Comparison of ENCODE assay signal across 7 mouse cellular contexts in the genomic region with DNA sequence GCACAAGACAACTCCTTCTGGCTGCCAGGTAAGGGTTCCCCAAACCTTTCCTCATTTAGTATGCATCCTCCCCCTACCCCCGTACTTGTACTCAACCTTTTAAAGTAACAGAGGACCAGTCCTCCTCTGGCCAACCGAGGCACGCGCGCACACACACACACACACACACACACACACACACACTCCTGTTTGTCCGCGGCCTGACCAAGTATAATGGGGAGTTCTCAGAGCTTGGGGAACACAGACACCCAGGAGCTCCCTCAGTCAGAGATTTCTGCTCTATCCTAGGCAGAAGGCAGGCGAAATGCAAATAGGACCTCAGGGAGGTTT. TPM values are rescaled to one million over a fixed set of nuclear protein-coding genes. Genes with fewer than 3 reads are reported as not detected.
DNase-seq lines count a peak whose midpoint lies in the region; ATAC-seq and TF ChIP-seq lines count a peak whose summit lies in the region.

No protein-coding gene starts in this region.

- H3K27ac ChIP-seq in forebrain, embryonic 13.5 days: no peak overlapping the region
- peak overlapping the region; percentile 96 for H3K27ac ChIP-seq in limb, embryonic 12.5 days
- no peak overlapping the region for H3K27ac ChIP-seq in small intestine, adult 2 months (ENCODE audit: insufficient read depth, low read depth, low read length)

- 44% methylated on average over 8 of the region's 8 CpGs for WGBS in lung, adult 2 months
- WGBS in forebrain, embryonic 13.5 days: 9% methylated on average over 8 of the region's 8 CpGs
- 9% methylated on average over 8 of the region's 8 CpGs for WGBS in limb, embryonic 12.5 days
- 31% methylated on average over 8 of the region's 8 CpGs for WGBS in small intestine, adult 2 months

- no peaks in the 10 kb centered on the region; the same call in 1 of the 2 replicates for H3K4me1 ChIP-seq in lung, adult 2 months (ENCODE audit: control insufficient read depth, insufficient read depth, low read length)
- H3K4me1 ChIP-seq in forebrain, embryonic 13.5 days: peaks cover 13% of the 10 kb centered on the region; the same call in 1 of the 2 replicates
- H3K4me1 ChIP-seq in limb, embryonic 12.5 days (replicated peaks): peaks cover 32% of the 10 kb centered on the region
- no peaks in the 10 kb centered on the region; the same call in 1 of the 2 replicates for H3K4me1 ChIP-seq in small intestine, adult 2 months (ENCODE audit: control insufficient read depth, insufficient read depth, insufficient read length, low read length)

- H3K4me2 ChIP-seq in forebrain, embryonic 13.5 days: peak overlapping the region; percentile 93
- peak overlapping the region; percentile 93 for H3K4me2 ChIP-seq in limb, embryonic 12.5 days

- H3K9ac ChIP-seq in forebrain, embryonic 13.5 days: peak overlapping the region; percentile 73; the same call in 1 of the 2 replicates
- H3K9ac ChIP-seq in limb, embryonic 12.5 days (replicated peaks): peak overlapping the region; percentile 87

- TF ChIP-seq CTCF in lung, adult 2 months (IDR thresholded peaks at IDR 0.05; ENCODE audit: insufficient read depth, low read length): no peak
- TF ChIP-seq CTCF in small intestine, adult 2 months (IDR thresholded peaks at IDR 0.05; ENCODE audit: extremely low read depth, insufficient read length, insufficient replicate concordance, low read depth, low read length): no peak

- H3K36me3 ChIP-seq in forebrain, embryonic 13.5 days (ENCODE audit: poor library complexity, severe bottlenecking): no peaks in the 10 kb centered on the region
- no peaks in the 10 kb centered on the region for H3K36me3 ChIP-seq in limb, embryonic 12.5 days
- H3K36me3 ChIP-seq in small intestine, adult 2 months (ENCODE audit: control insufficient read depth, insufficient read depth, low read length): no peaks in the 10 kb centered on the region

- peak overlapping the region; percentile 5 for H3K4me3 ChIP-seq in lung, adult 2 months (replicated peaks; ENCODE audit: extremely low read depth, low read depth, low read length)
- H3K4me3 ChIP-seq in forebrain, embryonic 13.5 days: peak overlapping the region; percentile 47
- H3K4me3 ChIP-seq in limb, embryonic 12.5 days (replicated peaks): peak overlapping the region; percentile 55
- H3K4me3 ChIP-seq in small intestine, adult 2 months (ENCODE audit: low read depth, low read length): peak overlapping the region; percentile 55; the same call in 1 of the 2 replicates

- no peaks in the 10 kb centered on the region for H3K9me3 ChIP-seq in forebrain, embryonic 13.5 days (replicated peaks)
- H3K9me3 ChIP-seq in limb, embryonic 12.5 days: no peaks in the 10 kb centered on the region

- 0 out of 2 replicates have a peak, but pooled peaks have one; percentile 13 for ATAC-seq in forebrain, embryonic 13.5 days
- no peak for ATAC-seq in limb, embryonic 12.5 days (ENCODE audit: insufficient number of reproducible peaks, insufficient read depth, low FRiP score, low TSS enrichment, low read depth)

- TF ChIP-seq POLR2A in lung, adult 2 months (IDR thresholded peaks at IDR 0.05; ENCODE audit: borderline replicate concordance, extremely low read depth, low read depth, low read length): no peak
- no peak for TF ChIP-seq POLR2A in small intestine, adult 2 months (IDR thresholded peaks at IDR 0.05; ENCODE audit: low read depth, low read length)

- H3K27me3 ChIP-seq in forebrain, embryonic 13.5 days: peaks cover 93% of the 10 kb centered on the region
- peaks cover 17% of the 10 kb centered on the region for H3K27me3 ChIP-seq in limb, embryonic 12.5 days
- H3K27me3 ChIP-seq in small intestine, adult 2 months (ENCODE audit: control insufficient read depth, insufficient read depth, low read length): peaks cover 16% of the 10 kb centered on the region

- no peak for DNase-seq in lung, adult 2 months
- no peak for DNase-seq in lung, postnatal 10 days
- no peak for DNase-seq in T-cell, adult 2 months (ENCODE audit: low spot score)
- no peak for DNase-seq in testis, postnatal 14 days (ENCODE audit: low spot score)

RNA-seq across cellular contexts. Expression of a gene that starts 36.4 kb away (rescaled TPM):
- polyA plus RNA-seq in lung, adult 2 months (2012; rRNA removed): not detected in 2 replicates
- polyA plus RNA-seq in forebrain, embryonic 13.5 days (2015; fragmentation: Nextera tagmentation; extraction: Ambion mirVana): not detected in 2 replicates
- not detected in 2 replicates for polyA plus RNA-seq in limb, embryonic 12.5 days (2016; fragmentation: Nextera tagmentation; extraction: Ambion mirVana)
- not detected in 2 replicates for polyA plus RNA-seq in small intestine, adult 2 months (2012; rRNA removed)

Comparison
In these comparisons a context has a peak if more than half of its experiments do, and no peak if none do; other contexts are left out.
1. H3K4me3 ChIP-seq: peak in every context shown above with its lines; median percentile 55 in limb, embryonic 12.5 days; 55 in small intestine, adult 2 months; 47 in forebrain, embryonic 13.5 days; 5 in lung, adult 2 months.